Mouse (Mus musculus) lung, adult 2 months (tissue): ENCODE measurements around the gene Slc35a3. TPM values are rescaled to one million over a fixed set of nuclear protein-coding genes. Genes with fewer than 3 reads are reported as not detected.

Experiments used
- DNase-seq: peaks from one replicate; pipeline ENCODE4 v3.0.0; 2022
- H3K4me1 ChIP-seq: fragments of 200-500 bp; 2 replicates; pipeline ENCODE4 v1.6.1; 2011; ENCODE audit warnings: low read length; ENCODE audit not compliant: control insufficient read depth, insufficient read depth
- H3K4me3 ChIP-seq: fragments of 200-500 bp; replicated peaks from 2 replicates; pipeline ENCODE3; 2011; ENCODE audit warnings: low read depth, mild to moderate bottlenecking, control low read depth, low read length; ENCODE audit errors: extremely low read depth
- CTCF ChIP-seq: fragments of 200-500 bp; IDR thresholded peaks from 2 replicates; pipeline ENCODE4 v1.5.1; 2011; ENCODE audit warnings: mild to moderate bottlenecking, low read length, control low read depth; ENCODE audit not compliant: insufficient read depth
- POLR2A ChIP-seq: fragments of 200-500 bp; IDR thresholded peaks from 2 replicates; pipeline ENCODE4 v1.6.1; 2011; ENCODE audit warnings: low read depth, mild to moderate bottlenecking, control low read depth, low read length, borderline replicate concordance; ENCODE audit errors: extremely low read depth
- WGBS: fragments of 180-500 bp; shearing (Covaris S2); methylation state at CpG from one replicate; pipeline ENCODE4 v1.1.7; 2018; 5-methylcytosine and 5-hydroxymethylcytosine counted together
- polyA plus RNA-seq: library from polyadenylated mRNA; depleted of rRNA; stranded (reverse); fragments of >200 nt; gene quantifications from 2 replicates; pipeline ENCODE4 v1.2.3, GENCODE M21; 2012; rRNA removed

Gene Slc35a3
- polyA plus RNA-seq, 1 experiment: 7.5 TPM

- no peak for DNase-seq
- H3K4me1 ChIP-seq: no peaks in the 10 kb centered on the region
- WGBS: 93% methylated on average over 7 of the region's 7 CpGs
- TF ChIP-seq CTCF (no peak), POLR2A (no peak)
- H3K4me3 ChIP-seq: no peak overlapping the region
Measured at GRCm38 (mm10) chr3:116622641-116623040, 90.0 kb downstream of the Slc35a3 start.

- Histone ChIP-seq H3K4me3 (no peak overlapping the region), H3K4me1 (no peaks in the 10 kb centered on the region)
- no peak for DNase-seq
- TF ChIP-seq CTCF (no peak), POLR2A (no peak)
- 90% methylated on average over 7 of the region's 7 CpGs for WGBS
Measured at GRCm38 (mm10) chr3:116620636-116621370, 91.8 kb downstream of the Slc35a3 start.

Other genes starting within 250 kb of the Slc35a3 start
- gene Rtca, start 204.6 kb downstream of the Slc35a3 start, polyA plus RNA-seq: 23.6 and 25.6 TPM in 2 replicates
- 4.1 and 6.9 TPM in 2 replicates for gene Dbt, start 199.8 kb downstream of the Slc35a3 start, polyA plus RNA-seq
- 0.24 and 1.5 TPM in 2 replicates for gene Lrrc39, start 149.9 kb downstream of the Slc35a3 start, polyA plus RNA-seq
- gene Sass6, start 117.8 kb downstream of the Slc35a3 start, polyA plus RNA-seq: 1.1 and 1.7 TPM in 2 replicates
- 4.0 and 6.2 TPM in 2 replicates for gene Trmt13, start 98.2 kb downstream of the Slc35a3 start, polyA plus RNA-seq
- gene Mfsd14a, start 50.2 kb downstream of the Slc35a3 start, polyA plus RNA-seq: 20.0 and 27.3 TPM in 2 replicates
- not detected in 2 replicates for gene Gm43191, start 31.6 kb downstream of the Slc35a3 start, polyA plus RNA-seq
- gene Agl, start 95.3 kb upstream of the Slc35a3 start, polyA plus RNA-seq: 4.2 and 9.2 TPM in 2 replicates
- 12.3 and 23.4 TPM in 2 replicates for gene Frrs1, start 146.6 kb upstream of the Slc35a3 start, polyA plus RNA-seq